Comparison of ENCODE assay signal across 8 mouse cellular contexts in the genomic region with DNA sequence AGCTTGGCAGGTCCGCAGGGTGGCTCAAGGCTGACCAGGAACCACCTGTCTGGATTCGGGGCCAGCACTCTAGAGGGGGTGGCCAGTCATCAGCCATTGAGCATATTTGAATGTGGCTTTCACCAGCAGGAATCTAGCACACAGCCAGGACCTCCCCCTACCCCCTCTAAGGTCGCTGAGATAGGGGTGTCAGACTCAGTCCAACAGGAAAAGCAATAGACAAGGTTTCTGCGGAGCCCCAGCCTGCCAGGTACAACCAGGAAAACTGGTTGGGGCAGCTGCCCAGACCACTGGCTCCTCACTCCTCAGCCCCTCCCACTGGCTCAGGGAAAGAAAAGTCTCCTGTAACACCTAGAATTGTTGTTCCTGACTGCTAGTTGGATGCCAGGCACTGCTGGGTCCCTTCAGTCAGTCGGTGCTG. TPM values are rescaled to one million over a fixed set of nuclear protein-coding genes. Genes with fewer than 3 reads are reported as not detected.
DNase-seq lines count a peak whose midpoint lies in the region; ATAC-seq and TF ChIP-seq lines count a peak whose summit lies in the region.

No protein-coding gene starts in this region.

- no peaks in the 10 kb centered on the region for H3K27me3 ChIP-seq in neural tube, embryonic 12.5 days (replicated peaks)
- H3K27me3 ChIP-seq in hindbrain, postnatal 0 days (ENCODE audit: insufficient read depth, low read length): no peaks in the 10 kb centered on the region
- H3K27me3 ChIP-seq in liver, embryonic 15.5 days: peaks cover 13% of the 10 kb centered on the region
- H3K27me3 ChIP-seq in stomach, embryonic 15.5 days (replicated peaks): no peaks in the 10 kb centered on the region

- no peaks in the 10 kb centered on the region for H3K9me3 ChIP-seq in neural tube, embryonic 12.5 days
- H3K9me3 ChIP-seq in hindbrain, postnatal 0 days (ENCODE audit: low read length): no peaks in the 10 kb centered on the region
- no peaks in the 10 kb centered on the region for H3K9me3 ChIP-seq in liver, embryonic 15.5 days (replicated peaks)
- H3K9me3 ChIP-seq in stomach, embryonic 15.5 days: no peaks in the 10 kb centered on the region

- H3K4me2 ChIP-seq in neural tube, embryonic 12.5 days (replicated peaks): peak overlapping the region; percentile 56
- peak overlapping the region; percentile 52 for H3K4me2 ChIP-seq in hindbrain, postnatal 0 days (ENCODE audit: low read depth, low read length)
- peak overlapping the region; percentile 61 for H3K4me2 ChIP-seq in liver, embryonic 15.5 days
- peak overlapping the region; percentile 56 for H3K4me2 ChIP-seq in stomach, embryonic 15.5 days

- H3K4me3 ChIP-seq in neural tube, embryonic 12.5 days: peak overlapping the region; percentile 15; the same call in 1 of the 2 replicates
- no peak overlapping the region for H3K4me3 ChIP-seq in hindbrain, postnatal 0 days (ENCODE audit: low read length)
- H3K4me3 ChIP-seq in liver, embryonic 15.5 days (replicated peaks): peak overlapping the region; percentile 54
- peak overlapping the region; percentile 31 for H3K4me3 ChIP-seq in stomach, embryonic 15.5 days (replicated peaks)

- 22% methylated on average over 5 of the region's 5 CpGs for WGBS in neural tube, embryonic 12.5 days
- WGBS in hindbrain, postnatal 0 days: 31% methylated on average over 5 of the region's 5 CpGs
- 18% methylated on average over 5 of the region's 5 CpGs for WGBS in liver, embryonic 15.5 days (ENCODE audit: insufficient replicate concordance)
- 12% methylated on average over 5 of the region's 5 CpGs for WGBS in stomach, embryonic 15.5 days

- no peak overlapping the region for H3K27ac ChIP-seq in neural tube, embryonic 12.5 days
- H3K27ac ChIP-seq in hindbrain, postnatal 0 days: peak overlapping the region; percentile 28; the same call in 1 of the 2 replicates
- peak overlapping the region; percentile 61; the same call in 1 of the 2 replicates for H3K27ac ChIP-seq in liver, embryonic 15.5 days (replicated peaks)
- H3K27ac ChIP-seq in stomach, embryonic 15.5 days: peak overlapping the region; percentile 93

- no peak for ATAC-seq in neural tube, embryonic 12.5 days (ENCODE audit: low FRiP score, low read depth)
- peak; percentile 4; the same call in 1 of the 2 replicates for ATAC-seq in hindbrain, postnatal 0 days
- 0 out of 2 replicates have a peak, but pooled peaks have one; percentile 1 for ATAC-seq in liver, embryonic 15.5 days (ENCODE audit: insufficient read depth)
- peak; percentile 80 for ATAC-seq in stomach, embryonic 15.5 days (ENCODE audit: insufficient read depth, low FRiP score, low read depth)
- no peak for ATAC-seq in erythroid progenitor cell, adult 5-6 weeks (replicated peaks; ENCODE audit: low FRiP score, poor library complexity, severe bottlenecking)

- no peak for TF ChIP-seq CTCF in hindbrain, postnatal 0 days (IDR thresholded peaks at IDR 0.05; ENCODE audit: low read depth)

- no peak for DNase-seq in neural tube, embryonic 10.5 days (ENCODE audit: extremely low spot score, low spot score)
- DNase-seq in hindbrain, postnatal 0 days (ENCODE audit: low spot score): no peak
- DNase-seq in adrenal gland, postnatal 14 days: no peak
- DNase-seq in gastrocnemius, postnatal 25 days: no peak

- H3K9ac ChIP-seq in neural tube, embryonic 12.5 days: peak overlapping the region; percentile 40; the same call in 1 of the 2 replicates
- peak overlapping the region; percentile 13; the same call in 1 of the 2 replicates for H3K9ac ChIP-seq in hindbrain, postnatal 0 days (replicated peaks; ENCODE audit: low read length)
- H3K9ac ChIP-seq in liver, embryonic 15.5 days: peak overlapping the region; percentile 3; the same call in 1 of the 2 replicates
- no peak overlapping the region for H3K9ac ChIP-seq in stomach, embryonic 15.5 days

- H3K4me1 ChIP-seq in neural tube, embryonic 12.5 days: peaks cover 16% of the 10 kb centered on the region
- no peaks in the 10 kb centered on the region for H3K4me1 ChIP-seq in hindbrain, postnatal 0 days (ENCODE audit: insufficient read depth, low read length)
- peaks cover 19% of the 10 kb centered on the region for H3K4me1 ChIP-seq in liver, embryonic 15.5 days (replicated peaks)
- peaks cover 20% of the 10 kb centered on the region for H3K4me1 ChIP-seq in stomach, embryonic 15.5 days

- 0 out of 2 replicates have a peak, but pooled peaks cover 3% of the 10 kb centered on the region for H3K36me3 ChIP-seq in neural tube, embryonic 12.5 days
- no peaks in the 10 kb centered on the region for H3K36me3 ChIP-seq in hindbrain, postnatal 0 days (ENCODE audit: insufficient read depth, low read length)
- 0 out of 2 replicates have a peak, but pooled peaks cover 5% of the 10 kb centered on the region for H3K36me3 ChIP-seq in liver, embryonic 15.5 days (replicated peaks)
- H3K36me3 ChIP-seq in stomach, embryonic 15.5 days: no peaks in the 10 kb centered on the region

RNA-seq across cellular contexts. Expression of gene Ier5l, which starts 10.7 kb away (rescaled TPM):
- polyA plus RNA-seq in neural tube, embryonic 12.5 days (2016; fragmentation: Nextera tagmentation; extraction: Ambion mirVana): 5.7 and 5.8 TPM in 2 replicates
- 26.5 and 30.2 TPM in 2 replicates for total RNA-seq in hindbrain, postnatal 0 days (2014; rRNA removed)
- 2.4 and 2.8 TPM in 2 replicates for polyA plus RNA-seq in hindbrain, postnatal 0 days (2015; fragmentation: Nextera tagmentation; extraction: Ambion mirVana)
- polyA plus RNA-seq in liver, embryonic 15.5 days (2015; fragmentation: Nextera tagmentation; extraction: Ambion mirVana): 0.06 and 0.16 TPM in 2 replicates
- 3.2 and 3.3 TPM in 2 replicates for polyA plus RNA-seq in stomach, embryonic 15.5 days (2015; fragmentation: Nextera tagmentation; extraction: Ambion mirVana)
- total RNA-seq in adrenal gland, postnatal 14 days (2021): 6.4 and 6.8 TPM in 2 replicates
- 1 to 10 TPM; 2.1 to 2.5 TPM for total RNA-seq in gastrocnemius, postnatal 25 days (2021)
- total RNA-seq in erythroid progenitor cell, adult 5-6 weeks (2015; ENCODE audit: low replicate concordance): not detected in 2 replicates
- total RNA-seq in erythroid progenitor cell, adult 5-6 weeks (2017; ENCODE audit: low replicate concordance): 0.51 TPM in 1 of 2 replicates, not detected in the other

RNA-seq across cellular contexts. Expression of gene Ptpa, which starts 47.5 kb away (rescaled TPM):
- 129 and 135 TPM in 2 replicates for polyA plus RNA-seq in neural tube, embryonic 12.5 days (2016; fragmentation: Nextera tagmentation; extraction: Ambion mirVana)
- 140 and 156 TPM in 2 replicates for total RNA-seq in hindbrain, postnatal 0 days (2014; rRNA removed)
- 133 and 138 TPM in 2 replicates for polyA plus RNA-seq in hindbrain, postnatal 0 days (2015; fragmentation: Nextera tagmentation; extraction: Ambion mirVana)
- polyA plus RNA-seq in liver, embryonic 15.5 days (2015; fragmentation: Nextera tagmentation; extraction: Ambion mirVana): 129 and 141 TPM in 2 replicates
- polyA plus RNA-seq in stomach, embryonic 15.5 days (2015; fragmentation: Nextera tagmentation; extraction: Ambion mirVana): 128 and 137 TPM in 2 replicates
- 145 and 155 TPM in 2 replicates for total RNA-seq in adrenal gland, postnatal 14 days (2021)
- 10 to 100 TPM; 67.1 to 68.5 TPM for total RNA-seq in gastrocnemius, postnatal 25 days (2021)
- total RNA-seq in erythroid progenitor cell, adult 5-6 weeks (2015; ENCODE audit: low replicate concordance): 118 and 151 TPM in 2 replicates
- total RNA-seq in erythroid progenitor cell, adult 5-6 weeks (2017; ENCODE audit: low replicate concordance): 103 and 168 TPM in 2 replicates

RNA-seq across cellular contexts. Expression of gene Crat, which starts 47.7 kb away (rescaled TPM):
- 26.0 and 27.7 TPM in 2 replicates for polyA plus RNA-seq in neural tube, embryonic 12.5 days (2016; fragmentation: Nextera tagmentation; extraction: Ambion mirVana)
- total RNA-seq in hindbrain, postnatal 0 days (2014; rRNA removed): 49.3 and 51.5 TPM in 2 replicates
- 26.0 and 27.6 TPM in 2 replicates for polyA plus RNA-seq in hindbrain, postnatal 0 days (2015; fragmentation: Nextera tagmentation; extraction: Ambion mirVana)
- polyA plus RNA-seq in liver, embryonic 15.5 days (2015; fragmentation: Nextera tagmentation; extraction: Ambion mirVana): 24.3 and 29.0 TPM in 2 replicates
- 22.2 and 24.2 TPM in 2 replicates for polyA plus RNA-seq in stomach, embryonic 15.5 days (2015; fragmentation: Nextera tagmentation; extraction: Ambion mirVana)
- 291 and 301 TPM in 2 replicates for total RNA-seq in adrenal gland, postnatal 14 days (2021)
- total RNA-seq in gastrocnemius, postnatal 25 days (2021): 100 to 1,000 TPM; 315 to 363 TPM
- total RNA-seq in erythroid progenitor cell, adult 5-6 weeks (2015; ENCODE audit: low replicate concordance): 80.9 and 111 TPM in 2 replicates
- total RNA-seq in erythroid progenitor cell, adult 5-6 weeks (2017; ENCODE audit: low replicate concordance): 33.9 and 79.7 TPM in 2 replicates

Comparison
In these comparisons a context has a peak if more than half of its experiments do, and no peak if none do; other contexts are left out.
1. ATAC-seq: peak in hindbrain, postnatal 0 days (single experiment), liver, embryonic 15.5 days (single experiment) and stomach, embryonic 15.5 days (single experiment); none in neural tube, embryonic 12.5 days (single experiment) and erythroid progenitor cell, adult 5-6 weeks (single experiment).
2. Peak in every context shown above with its lines, with median percentiles within 50 percentile points of each other: H3K4me2 ChIP-seq.